Mouse (Mus musculus): Measurements from ENCODE around the gene Nav2. TPM values are rescaled to one million over a fixed set of nuclear protein-coding genes. Genes with fewer than 3 reads are reported as not detected.

Nav2 gene
- total and polyA plus RNA-seq, 3 experiments, result 20.4 to 49.9 (median 34.4) TPM

DNA sequence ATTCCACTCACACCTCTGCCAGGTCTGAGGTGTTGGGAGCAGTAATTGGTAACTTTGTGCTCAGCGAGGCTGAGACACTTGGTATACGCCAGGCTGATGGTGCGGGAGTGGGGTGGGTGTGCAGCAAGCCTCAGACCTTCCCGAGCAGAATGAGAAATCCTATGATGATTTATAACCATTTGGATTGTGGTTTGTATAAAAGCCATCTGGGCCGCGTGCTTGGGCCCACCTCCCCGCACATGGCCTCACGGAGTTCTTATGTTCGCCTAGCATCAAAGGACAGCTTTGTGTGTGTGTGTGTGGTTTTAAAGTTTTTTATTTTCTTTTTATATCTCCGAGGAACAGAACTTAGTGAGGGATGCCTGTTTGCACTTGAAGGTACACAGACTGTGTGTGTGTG is 474.4 kb downstream of the Nav2 start:
- Histone ChIP-seq H3K27me3 (ENCODE audit: control insufficient read depth, insufficient read depth, low read length) (no peaks in the 10 kb centered on the region), H3K79me2 (replicated peaks; ENCODE audit: control insufficient read depth, insufficient read depth, low read length) (peaks cover 5% of the 10 kb centered on the region; the same call in 1 of the 2 replicates), H3K9ac (ENCODE audit: low read depth, low read length) (no peak overlapping the region), H3K27ac (no peak overlapping the region), H3K4me1 (ENCODE audit: control insufficient read depth, insufficient read depth, low read length) (peaks cover 2% of the 10 kb centered on the region; the same call in 1 of the 2 replicates), H3K4me3 (no peak overlapping the region), H3K36me3 (ENCODE audit: control insufficient read depth, insufficient read depth, low read length) (no peaks in the 10 kb centered on the region)
- WGBS, result 85% methylated on average over 10 of the region's 10 CpGs
- intact Hi-C loops (cut with DNase I), result no loop called here
- no peak for TF ChIP-seq CTCF (IDR thresholded peaks at IDR 0.05)
- no peak for TF ChIP-seq POLR2A (IDR thresholded peaks at IDR 0.05; ENCODE audit: insufficient read depth, low read depth, low read length)
- TF ChIP-seq EP300 (IDR thresholded peaks at IDR 0.05; ENCODE audit: insufficient read depth, low read depth, low read length), result no peak
- no peak for DNase-seq

DNA sequence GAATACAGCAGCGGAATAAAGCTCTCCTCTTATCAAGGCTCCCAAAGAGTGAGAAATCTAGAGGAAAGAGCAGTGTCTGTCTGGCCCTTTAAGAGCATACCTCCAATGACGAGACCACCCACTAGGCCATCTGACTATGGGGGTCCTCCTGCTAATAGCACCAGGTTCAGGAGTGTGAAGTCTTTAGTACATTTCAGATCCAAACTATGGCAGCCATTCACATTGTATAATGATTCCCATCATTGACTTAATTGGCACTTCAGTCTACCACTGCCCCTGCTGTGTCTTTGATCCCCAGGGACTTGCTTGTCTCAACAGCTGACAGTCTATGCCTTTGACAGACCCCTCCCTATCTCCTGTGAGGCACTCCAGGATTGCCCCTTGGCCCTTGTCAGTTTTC is 479.6 kb downstream of the Nav2 start:
- intact Hi-C loops (cut with DNase I), result no loop called here
- TF ChIP-seq EP300 (IDR thresholded peaks at IDR 0.05; ENCODE audit: insufficient read depth, low read depth, low read length) (no peak), CTCF (IDR thresholded peaks at IDR 0.05) (no peak), POLR2A (IDR thresholded peaks at IDR 0.05; ENCODE audit: insufficient read depth, low read depth, low read length) (no peak)
- no peak overlapping the region for H3K27ac ChIP-seq
- H3K27me3 ChIP-seq (ENCODE audit: control insufficient read depth, insufficient read depth, low read length), result no peaks in the 10 kb centered on the region
- H3K9ac ChIP-seq (ENCODE audit: low read depth, low read length), result no peak overlapping the region
- H3K36me3 ChIP-seq (ENCODE audit: control insufficient read depth, insufficient read depth, low read length), result no peaks in the 10 kb centered on the region
- peaks cover 8% of the 10 kb centered on the region; the same call in 1 of the 2 replicates for H3K79me2 ChIP-seq (replicated peaks; ENCODE audit: control insufficient read depth, insufficient read depth, low read length)
- no peak overlapping the region for H3K4me3 ChIP-seq
- H3K4me1 ChIP-seq (ENCODE audit: control insufficient read depth, insufficient read depth, low read length), result peaks cover 2% of the 10 kb centered on the region; the same call in 1 of the 2 replicates
- no peak for DNase-seq
- WGBS, result 77% methylated on average over 2 of the region's 2 CpGs

DNA sequence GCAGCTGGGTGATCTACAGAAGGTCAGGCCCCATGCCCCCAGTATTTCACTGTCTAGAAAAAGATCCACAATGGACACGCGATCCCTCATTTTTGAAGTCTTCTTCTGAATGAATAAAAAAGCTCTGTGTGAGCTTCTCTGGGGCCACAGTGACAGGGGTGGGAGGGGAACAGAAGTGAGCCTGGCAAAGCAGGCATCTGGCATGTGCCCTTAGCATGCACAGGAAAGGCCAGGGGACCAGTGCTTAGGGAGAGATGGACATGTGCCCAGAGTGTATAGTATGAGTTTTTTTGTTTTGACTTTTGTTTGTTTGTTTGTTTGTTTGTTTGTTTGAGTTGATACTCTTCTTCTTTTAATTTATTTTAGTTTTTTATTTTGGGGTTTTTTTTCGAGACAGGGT is 481.8 kb downstream of the Nav2 start:
- no peaks in the 10 kb centered on the region for H3K36me3 ChIP-seq (ENCODE audit: control insufficient read depth, insufficient read depth, low read length)
- peaks cover 5% of the 10 kb centered on the region; the same call in 1 of the 2 replicates for H3K79me2 ChIP-seq (replicated peaks; ENCODE audit: control insufficient read depth, insufficient read depth, low read length)
- intact Hi-C loops (cut with DNase I), result no loop called here
- TF ChIP-seq EP300 (IDR thresholded peaks at IDR 0.05; ENCODE audit: insufficient read depth, low read depth, low read length) (no peak), CTCF (IDR thresholded peaks at IDR 0.05) (no peak), POLR2A (IDR thresholded peaks at IDR 0.05; ENCODE audit: insufficient read depth, low read depth, low read length) (no peak)
- peaks cover 2% of the 10 kb centered on the region; the same call in 1 of the 2 replicates for H3K4me1 ChIP-seq (ENCODE audit: control insufficient read depth, insufficient read depth, low read length)
- H3K27me3 ChIP-seq (ENCODE audit: control insufficient read depth, insufficient read depth, low read length), result no peaks in the 10 kb centered on the region
- WGBS, result 91% methylated on average over 3 of the region's 3 CpGs
- H3K9ac ChIP-seq (ENCODE audit: low read depth, low read length), result no peak overlapping the region
- DNase-seq, result no peak
- H3K27ac ChIP-seq, result no peak overlapping the region
- H3K4me3 ChIP-seq, result no peak overlapping the region

DNA sequence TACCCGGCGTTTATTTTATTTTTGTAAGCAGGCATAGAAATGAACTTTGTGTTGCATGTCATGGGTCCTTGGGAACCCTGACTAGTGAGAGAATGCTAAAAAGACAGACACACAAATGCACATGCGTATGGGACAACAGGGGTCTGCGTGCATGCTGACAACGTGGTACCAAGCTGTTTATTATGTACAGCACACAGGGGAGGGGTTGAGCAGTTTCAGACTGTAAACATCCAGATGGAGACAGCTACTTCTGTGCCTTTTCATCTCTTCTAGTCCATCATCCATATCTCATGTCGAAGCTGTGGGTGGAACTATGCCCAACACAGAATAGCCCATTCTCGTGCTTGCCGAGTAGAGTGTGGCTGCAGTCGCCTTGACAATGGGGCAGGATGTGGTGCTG is 482.3 kb downstream of the Nav2 start:
- Histone ChIP-seq H3K4me3 (no peak overlapping the region), H3K9ac (ENCODE audit: low read depth, low read length) (no peak overlapping the region), H3K27ac (no peak overlapping the region), H3K4me1 (ENCODE audit: control insufficient read depth, insufficient read depth, low read length) (peaks cover 2% of the 10 kb centered on the region; the same call in 1 of the 2 replicates), H3K36me3 (ENCODE audit: control insufficient read depth, insufficient read depth, low read length) (no peaks in the 10 kb centered on the region), H3K79me2 (replicated peaks; ENCODE audit: control insufficient read depth, insufficient read depth, low read length) (peaks cover 3% of the 10 kb centered on the region; the same call in 1 of the 2 replicates), H3K27me3 (ENCODE audit: control insufficient read depth, insufficient read depth, low read length) (no peaks in the 10 kb centered on the region)
- no peak for DNase-seq
- TF ChIP-seq CTCF (IDR thresholded peaks at IDR 0.05), result no peak
- no peak for TF ChIP-seq EP300 (IDR thresholded peaks at IDR 0.05; ENCODE audit: insufficient read depth, low read depth, low read length)
- no peak for TF ChIP-seq POLR2A (IDR thresholded peaks at IDR 0.05; ENCODE audit: insufficient read depth, low read depth, low read length)
- WGBS, result 65% methylated on average over 9 of the region's 9 CpGs
- intact Hi-C loops (cut with DNase I), result no loop called here

DNA sequence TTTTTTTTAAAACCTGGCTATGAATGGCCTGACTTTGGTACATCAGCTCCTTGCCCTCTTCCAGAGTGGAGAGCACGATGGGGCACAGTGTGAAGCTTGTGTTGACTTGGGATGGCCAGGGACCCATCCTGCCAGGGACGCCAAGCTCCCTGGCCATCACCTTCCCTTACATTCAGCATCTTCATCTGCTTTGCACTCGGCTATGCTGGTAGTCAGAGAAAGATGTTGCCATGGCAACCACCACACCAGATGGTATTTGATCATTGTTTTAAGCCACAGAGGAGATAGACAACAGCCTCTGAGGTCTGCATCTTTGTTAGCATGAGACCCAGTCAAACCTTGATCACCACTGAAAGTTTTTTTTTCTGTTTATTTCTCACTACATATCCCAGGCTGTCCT is 483.7 kb downstream of the Nav2 start:
- no peak overlapping the region for H3K27ac ChIP-seq
- intact Hi-C loops (cut with DNase I), result no loop called here
- H3K4me3 ChIP-seq, result no peak overlapping the region
- peaks cover 2% of the 10 kb centered on the region; the same call in 1 of the 2 replicates for H3K4me1 ChIP-seq (ENCODE audit: control insufficient read depth, insufficient read depth, low read length)
- H3K36me3 ChIP-seq (ENCODE audit: control insufficient read depth, insufficient read depth, low read length), result no peaks in the 10 kb centered on the region
- WGBS, result 77% methylated on average over 3 of the region's 3 CpGs
- TF ChIP-seq EP300 (IDR thresholded peaks at IDR 0.05; ENCODE audit: insufficient read depth, low read depth, low read length) (no peak), CTCF (IDR thresholded peaks at IDR 0.05) (no peak), POLR2A (IDR thresholded peaks at IDR 0.05; ENCODE audit: insufficient read depth, low read depth, low read length) (no peak)
- peaks cover 3% of the 10 kb centered on the region; the same call in 1 of the 2 replicates for H3K79me2 ChIP-seq (replicated peaks; ENCODE audit: control insufficient read depth, insufficient read depth, low read length)
- H3K27me3 ChIP-seq (ENCODE audit: control insufficient read depth, insufficient read depth, low read length), result no peaks in the 10 kb centered on the region
- DNase-seq, result no peak
- H3K9ac ChIP-seq (ENCODE audit: low read depth, low read length), result no peak overlapping the region

DNA sequence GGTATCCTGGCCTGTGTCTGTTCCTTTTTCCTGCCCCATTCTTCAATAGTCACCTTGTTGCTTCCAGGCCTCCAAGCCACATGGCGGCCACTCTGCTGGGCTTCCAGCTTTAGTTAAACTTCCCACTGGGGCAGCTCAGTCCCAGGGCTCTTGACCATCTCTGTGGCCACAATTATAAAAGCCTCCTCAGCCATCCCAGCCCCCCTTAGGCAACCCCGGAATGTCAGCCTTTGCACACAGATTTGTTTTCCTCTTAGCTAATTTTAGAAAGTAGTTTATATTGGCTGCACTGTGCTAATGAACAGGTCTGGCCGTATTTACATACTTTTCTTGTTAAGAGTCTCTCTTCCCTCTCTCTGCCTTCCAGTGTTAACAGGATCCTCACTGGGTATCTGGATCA is 484.3 kb downstream of the Nav2 start:
- Histone ChIP-seq H3K36me3 (ENCODE audit: control insufficient read depth, insufficient read depth, low read length) (no peaks in the 10 kb centered on the region), H3K79me2 (replicated peaks; ENCODE audit: control insufficient read depth, insufficient read depth, low read length) (peaks cover 3% of the 10 kb centered on the region; the same call in 1 of the 2 replicates), H3K4me3 (no peak overlapping the region), H3K9ac (ENCODE audit: low read depth, low read length) (no peak overlapping the region), H3K27ac (no peak overlapping the region), H3K4me1 (ENCODE audit: control insufficient read depth, insufficient read depth, low read length) (peaks cover 2% of the 10 kb centered on the region; the same call in 1 of the 2 replicates), H3K27me3 (ENCODE audit: control insufficient read depth, insufficient read depth, low read length) (no peaks in the 10 kb centered on the region)
- intact Hi-C loops (cut with DNase I), result no loop called here
- DNase-seq, result no peak
- TF ChIP-seq EP300 (IDR thresholded peaks at IDR 0.05; ENCODE audit: insufficient read depth, low read depth, low read length) (no peak), CTCF (IDR thresholded peaks at IDR 0.05) (no peak)
- 62% methylated on average over 3 of the region's 3 CpGs for WGBS

All from heart, adult 2 months (tissue).